Mouse (Mus musculus) bone marrow, adult 2 months (tissue): ENCODE results near the gene Bid.
"Not testable (repeated sequence)": the region's sequence is repeated elsewhere in the genome, so short reads cannot be mapped to it uniquely, and the experiment has no call there.

Experiments used
- CTCF ChIP-seq: fragments of 200-500 bp; IDR thresholded peaks from 2 replicates; pipeline ENCODE4 v1.5.1; 2011; ENCODE audit warnings: low read length, control low read depth; ENCODE audit not compliant: control insufficient read depth, insufficient read depth
- POLR2A ChIP-seq: fragments of 200-500 bp; IDR thresholded peaks from 2 replicates; pipeline ENCODE4 v1.6.1; 2011; ENCODE audit warnings: low read depth, mild to moderate bottlenecking, control low read depth, low read length, borderline replicate concordance; ENCODE audit not compliant: control insufficient read depth

DNA sequence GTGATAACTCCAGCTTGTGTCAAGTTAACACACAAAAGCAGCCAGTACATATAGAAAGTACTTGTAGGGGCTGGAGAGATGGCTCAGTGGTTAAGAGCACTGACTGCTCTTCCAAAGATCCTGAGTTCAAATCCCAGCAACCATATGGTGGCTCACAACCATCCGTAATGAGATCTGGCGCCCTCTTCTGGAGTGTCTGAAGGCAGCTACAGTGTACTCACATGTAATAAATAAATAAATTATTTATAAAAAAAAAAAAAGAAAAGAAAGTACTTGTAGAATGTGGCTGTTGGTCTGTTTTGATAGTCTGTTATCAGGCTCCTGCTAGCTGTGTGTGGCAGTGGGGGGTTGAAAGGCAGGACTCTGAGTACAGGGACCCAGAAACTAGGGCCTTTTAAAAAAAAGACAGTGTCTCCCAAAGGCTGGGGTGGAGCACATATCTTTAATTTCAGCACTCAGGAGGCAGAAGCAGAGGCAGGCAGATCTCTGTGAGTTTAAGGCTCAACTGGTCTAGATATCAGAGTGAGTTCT lies 8.2 kb upstream of the Bid start:
- TF ChIP-seq POLR2A, CTCF: not testable (repeated sequence)
